Mouse (Mus musculus) frontal cortex, adult 2 months (tissue): ENCODE data around the gene Abca5. TPM values are rescaled to one million over a fixed set of nuclear protein-coding genes. Genes with fewer than 3 reads are reported as not detected.

ENCODE experiments used
- DNase-seq, 2 experiments: peaks; one replicate each; pipeline ENCODE4 v3.0.0; 2022; ENCODE audit warnings: low spot score in 1 of 2; ENCODE audit errors: extremely low spot score in 1 of 2
- polyA plus RNA-seq: library from polyadenylated mRNA; depleted of rRNA; stranded (reverse); fragments of >200 nt; gene quantifications from 2 replicates; pipeline ENCODE4 v1.2.3, GENCODE M21; 2012; rRNA removed

Gene Abca5
- polyA plus RNA-seq, 1 experiment: 12.5 TPM

DNA sequence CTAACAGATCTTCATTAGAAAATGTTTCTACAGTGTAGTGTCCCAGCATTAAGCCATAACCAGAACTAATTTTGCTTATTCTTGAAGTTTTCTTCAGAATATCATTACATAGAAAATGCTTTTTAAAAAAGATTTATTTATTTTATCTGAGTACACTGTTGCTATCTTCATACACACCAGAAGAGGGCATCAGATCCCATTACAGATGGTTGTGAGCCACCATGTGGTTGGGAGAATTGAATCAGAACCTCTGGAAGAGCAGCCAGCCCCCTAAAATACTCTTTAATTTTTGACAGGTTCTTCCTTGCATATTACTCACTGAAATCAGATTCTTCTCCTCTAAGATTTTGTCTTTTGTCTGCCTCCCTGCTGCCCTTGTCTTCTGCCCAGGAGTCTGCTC is 104.5 kb downstream of the Abca5 start:
- no peak for DNase-seq

Other genes with a start within 250 kb of the Abca5 start
- 6.1 and 6.8 TPM in 2 replicates for gene Abca8a, start 241.7 kb downstream of the Abca5 start, polyA plus RNA-seq
- gene Abca9, start 169.5 kb downstream of the Abca5 start, polyA plus RNA-seq: 2.5 and 3.4 TPM in 2 replicates
- gene Abca6, start 85.9 kb downstream of the Abca5 start, polyA plus RNA-seq: 0.86 and 0.90 TPM in 2 replicates
- 10.7 TPM in 2 replicates for gene Map2k6, start 61.4 kb upstream of the Abca5 start, polyA plus RNA-seq